Mouse (Mus musculus) c-Kit-positive CD71-negative TER-119-negative erythroid progenitor cells, embryonic 14.5 days (primary cell): ENCODE measurements around the gene Cdk2ap2.
"Not testable (repeated sequence)": the region's sequence is repeated elsewhere in the genome, so short reads cannot be mapped to it uniquely, and the experiment has no call there.

ENCODE experiments used
- DNase-seq: peaks from one replicate; pipeline ENCODE4 v3.0.0-alpha.2; 2013; ENCODE audit warnings: low read depth

Cdk2ap2 gene

DNA sequence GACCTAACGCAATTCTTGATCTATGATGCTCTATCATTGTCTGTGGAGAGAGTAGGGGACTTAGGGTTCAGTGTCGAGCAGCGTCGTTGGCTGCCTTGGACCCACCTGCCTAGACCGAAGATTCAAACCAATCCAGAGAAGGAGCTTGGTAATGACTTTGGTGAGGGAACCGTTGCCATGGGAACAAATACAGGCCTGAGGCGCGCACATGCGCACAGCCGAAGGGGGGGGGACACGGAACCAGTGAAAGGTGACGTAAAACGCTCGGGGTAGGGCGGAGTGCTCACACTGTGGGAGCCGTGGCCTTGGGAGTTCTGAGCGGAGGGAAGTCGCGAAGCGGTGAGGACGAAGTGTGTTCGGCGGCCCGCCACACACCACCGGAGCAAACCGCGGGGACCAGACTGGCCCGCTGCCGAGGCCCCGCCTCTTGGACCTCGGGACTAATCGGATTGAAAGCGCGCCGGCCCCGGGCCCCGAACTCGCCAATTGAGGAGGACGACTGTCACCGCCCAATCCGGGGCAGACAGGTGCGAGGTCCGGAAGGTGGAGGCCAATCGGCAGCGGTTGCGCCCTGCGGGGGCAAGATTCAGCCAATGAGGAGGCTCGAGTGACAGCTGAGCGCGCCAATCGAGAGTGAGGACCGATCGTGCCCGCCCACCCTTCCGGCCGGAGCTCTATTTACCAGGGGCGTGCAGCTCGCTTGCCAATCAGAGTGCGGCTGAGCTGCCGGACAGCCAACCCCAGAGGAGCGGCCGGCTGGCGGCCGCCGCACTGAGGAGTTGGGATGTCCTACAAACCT is at the start of gene Cdk2ap2:
Gene Cdk2ap2, plus strand, starts transcription at position 541 of the 799 bp plus-strand sequence.
- DNase-seq, result peak; percentile 94

DNA sequence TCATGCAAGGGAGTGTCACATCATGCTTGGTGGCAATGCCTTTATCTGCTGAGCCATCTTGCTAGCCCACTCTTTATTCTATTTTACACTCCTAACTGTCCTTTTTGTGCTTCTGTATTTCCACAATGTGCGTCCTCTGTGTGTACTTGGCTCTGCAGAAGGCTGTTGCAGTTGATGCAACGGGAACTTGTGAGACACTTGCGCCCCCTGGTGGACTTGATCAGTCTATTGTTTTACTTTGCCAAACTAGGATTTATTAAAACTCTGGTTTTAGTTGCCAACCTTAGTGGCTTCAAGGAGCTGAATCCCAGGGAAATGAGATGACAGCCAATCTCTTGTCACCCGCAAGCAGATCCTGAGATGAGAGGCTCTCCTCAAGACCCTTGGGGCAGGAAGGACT is 49.1 kb upstream of the Cdk2ap2 start:
- DNase-seq, result peak; percentile 85

DNA sequence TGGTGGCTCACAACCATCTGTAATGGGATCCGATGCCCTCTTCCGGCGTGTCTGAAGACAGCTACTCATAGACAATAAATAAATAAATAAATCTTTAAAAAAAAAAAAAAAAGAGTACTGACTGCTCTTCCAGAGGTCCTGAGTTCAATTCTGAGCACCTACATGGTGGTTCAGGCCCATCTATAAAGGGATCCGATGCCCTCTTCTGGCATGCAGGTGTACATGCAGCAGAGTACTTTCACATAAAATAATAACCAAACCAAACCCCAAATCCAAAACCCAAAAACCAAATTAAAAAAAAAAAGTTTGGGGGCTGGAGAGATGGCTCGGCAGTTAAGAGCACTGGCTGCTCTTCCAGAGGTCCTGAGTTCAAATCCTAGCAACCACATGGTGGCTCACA is 47.9 kb upstream of the Cdk2ap2 start:
- DNase-seq, result not testable (repeated sequence)

DNA sequence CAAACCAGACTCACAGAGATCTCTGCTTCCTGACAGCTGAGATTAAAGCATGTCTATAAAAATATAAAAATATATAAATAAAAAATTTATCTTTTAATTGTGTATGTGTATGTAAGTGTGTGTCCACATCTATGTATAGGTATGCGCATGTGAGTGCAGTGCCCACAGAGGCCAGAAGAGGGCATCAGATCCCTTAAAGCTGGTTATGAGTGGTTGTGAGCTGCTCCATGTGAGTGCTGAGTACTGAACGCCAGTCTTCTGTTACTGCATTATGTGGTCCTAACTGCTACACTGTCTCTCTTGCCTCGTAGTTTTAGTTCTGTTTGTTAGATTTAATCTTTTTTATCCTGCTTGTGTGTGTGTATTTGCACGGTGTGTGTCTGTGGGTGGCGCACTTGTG is 46.0 kb upstream of the Cdk2ap2 start:
- no peak for DNase-seq

DNA sequence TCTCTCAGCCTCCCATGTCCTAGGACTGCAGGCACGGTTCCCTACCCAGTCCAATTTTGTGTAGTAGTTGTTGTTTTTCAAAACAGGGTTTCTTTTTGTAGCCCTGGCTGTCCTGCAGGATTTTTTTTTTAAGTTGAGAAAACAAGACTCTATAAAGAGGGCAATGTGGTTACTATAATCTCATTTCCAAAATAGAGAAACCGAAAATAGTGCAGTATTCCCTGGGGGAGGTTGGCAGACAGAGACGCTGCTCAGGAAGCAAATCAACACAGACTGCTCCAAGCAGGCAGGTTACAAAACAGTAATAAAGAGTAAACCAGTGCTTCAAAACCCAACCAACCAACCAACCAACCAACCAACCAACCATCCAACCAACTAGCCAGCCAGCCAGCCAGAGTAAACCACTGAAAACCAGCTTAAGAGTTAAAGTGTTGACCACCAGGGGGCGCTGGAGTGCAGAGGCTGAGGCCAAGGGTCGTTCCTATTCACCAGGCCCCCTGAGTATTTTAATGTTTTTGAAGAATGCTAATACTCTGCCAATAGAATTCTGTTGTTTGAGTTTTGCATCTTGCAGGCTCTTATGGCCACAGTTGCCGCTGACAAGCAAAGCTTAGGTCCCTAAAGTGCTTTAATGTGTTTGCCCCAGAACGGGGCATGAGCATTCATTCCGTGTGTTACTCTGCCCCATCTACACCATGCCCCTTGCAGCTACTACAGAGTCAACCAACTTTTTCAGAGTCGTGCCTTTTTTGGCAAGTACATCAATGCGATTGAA is 45.1 kb upstream of the Cdk2ap2 start:
- peak; percentile 71 for DNase-seq

DNA sequence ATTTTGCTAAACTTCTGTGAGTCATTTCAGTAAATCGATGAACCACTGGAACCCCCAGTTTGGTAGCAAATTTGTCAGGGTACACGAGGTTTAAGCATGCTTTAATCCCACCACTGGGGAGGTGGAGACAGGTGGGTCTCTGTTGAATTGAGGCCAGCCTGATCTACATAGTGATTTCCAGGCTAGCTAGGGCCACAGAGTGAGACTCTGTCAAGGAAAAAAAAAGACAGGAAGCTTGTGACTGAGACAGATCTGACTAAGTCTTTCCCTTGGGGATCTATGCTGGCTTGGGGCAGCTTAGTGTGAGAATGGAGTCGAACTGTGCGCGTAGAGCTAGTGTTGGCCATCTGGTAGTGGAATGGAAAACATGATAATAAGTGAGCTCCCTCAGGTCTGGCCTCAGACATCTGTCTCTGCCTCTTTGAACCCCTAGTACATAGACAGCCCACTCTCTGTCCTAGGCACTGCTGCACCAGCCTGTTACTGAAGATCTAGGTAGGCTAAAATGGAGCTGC is 44.4 kb upstream of the Cdk2ap2 start:
- no peak for DNase-seq

DNA sequence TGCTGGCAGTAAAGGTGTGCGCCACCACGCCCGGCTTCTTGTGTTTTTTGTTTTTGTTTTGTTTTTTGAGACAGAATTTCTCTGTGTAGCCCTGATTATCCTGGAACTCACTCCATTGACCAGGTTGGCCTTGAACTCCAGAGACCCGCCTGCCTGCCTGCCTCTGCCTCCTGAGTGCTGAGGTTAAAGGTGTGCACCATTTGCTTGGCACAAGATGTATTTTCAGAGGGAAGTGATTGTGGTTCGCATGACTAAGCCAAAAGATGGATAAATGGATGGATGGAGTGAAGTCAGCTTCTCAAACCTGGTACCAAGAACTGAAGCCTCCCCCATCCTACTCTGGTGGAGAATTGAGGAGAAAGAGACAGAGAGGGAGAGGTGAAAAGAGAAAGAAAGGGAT is 42.4 kb upstream of the Cdk2ap2 start:
- DNase-seq, result no peak

DNA sequence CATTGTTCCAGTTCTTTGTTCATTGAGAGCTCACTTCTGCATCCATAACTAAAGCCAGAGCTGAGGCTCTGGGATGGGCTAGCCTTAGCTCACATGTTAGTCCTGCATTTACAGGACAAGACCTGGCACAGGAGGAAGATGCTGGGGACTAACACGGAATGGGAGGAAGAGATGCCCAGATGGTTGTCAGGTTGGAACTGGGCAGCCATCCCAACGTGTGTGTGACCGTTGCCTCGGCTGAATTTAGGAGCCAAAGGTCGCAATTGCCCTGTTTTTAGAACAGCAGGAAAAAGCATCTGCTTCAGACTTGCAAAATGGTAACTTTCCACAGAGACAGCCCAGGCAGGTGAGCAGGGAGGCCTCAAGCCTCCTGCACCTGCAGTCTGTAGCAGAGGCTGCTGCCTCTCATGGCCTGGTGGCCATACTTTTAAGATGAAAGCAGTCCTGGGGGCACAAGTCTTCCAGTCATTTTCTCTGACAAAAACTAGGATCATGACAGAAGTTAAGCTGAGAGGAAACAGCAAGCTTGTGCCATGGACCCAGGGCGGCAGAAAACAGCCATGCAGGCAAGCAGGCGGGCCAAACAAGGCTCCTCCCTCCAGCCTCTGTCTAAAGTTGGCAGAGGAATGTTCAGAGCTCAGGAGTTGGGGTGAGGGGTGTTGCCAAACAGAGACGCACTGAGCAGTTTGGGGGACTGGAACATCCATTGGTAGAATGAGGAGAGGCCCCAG is 41.6 kb upstream of the Cdk2ap2 start:
- DNase-seq, result no peak

DNA sequence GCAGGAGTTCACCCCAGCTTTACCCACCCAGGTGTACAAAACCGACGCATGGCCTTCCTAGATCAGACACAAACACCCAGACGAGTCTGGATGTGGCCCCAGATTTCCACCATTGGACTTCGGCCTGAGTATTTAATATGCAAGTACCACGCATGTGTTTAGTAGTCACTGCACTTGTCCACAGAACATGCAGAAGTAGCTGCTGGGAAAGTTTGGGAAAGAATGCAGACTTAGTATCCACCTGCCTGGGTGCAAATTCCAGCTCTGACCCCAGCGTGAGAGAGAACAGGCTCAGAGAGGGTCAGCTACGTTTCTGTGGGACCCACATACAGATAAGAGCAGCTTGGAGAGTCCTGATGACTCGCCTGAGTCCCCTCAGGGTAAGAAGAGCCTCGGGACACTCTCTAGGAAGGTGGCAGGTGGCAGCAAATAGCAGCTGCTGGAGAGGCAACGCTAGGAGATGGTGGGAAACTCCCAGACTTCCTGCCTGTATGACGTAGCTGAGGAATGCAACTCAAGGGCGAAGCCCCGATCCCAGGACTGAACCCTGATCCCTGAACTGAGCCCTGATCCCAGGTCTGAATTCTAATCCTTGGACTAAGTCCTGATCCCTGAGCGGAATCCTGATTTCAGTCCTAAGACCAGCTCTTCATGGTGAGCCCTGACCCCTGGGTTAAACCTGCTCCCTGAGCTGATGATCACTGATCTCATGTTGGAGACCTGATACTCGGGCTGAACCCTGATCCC is 40.9 kb upstream of the Cdk2ap2 start:
- DNase-seq, result no peak

DNA sequence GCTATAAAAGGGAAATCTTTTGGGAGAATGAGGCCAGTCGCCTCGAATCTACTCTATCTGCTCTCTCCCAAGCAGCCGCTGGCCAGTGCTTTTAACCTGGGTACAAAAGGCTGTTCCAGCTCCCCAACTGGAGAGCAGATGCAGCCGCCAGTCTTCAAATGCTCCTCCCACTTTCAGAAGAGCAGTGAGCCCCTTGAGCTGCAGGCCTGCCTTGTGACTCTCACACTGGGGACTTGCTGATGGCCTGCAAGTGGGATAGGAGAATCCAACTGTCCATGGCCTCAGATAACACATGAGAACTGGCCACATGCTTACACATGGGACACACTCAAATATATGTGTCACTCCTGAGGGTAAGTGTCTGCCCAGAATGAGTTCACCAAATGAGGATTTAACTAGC is 40.3 kb upstream of the Cdk2ap2 start:
- no peak for DNase-seq

DNA sequence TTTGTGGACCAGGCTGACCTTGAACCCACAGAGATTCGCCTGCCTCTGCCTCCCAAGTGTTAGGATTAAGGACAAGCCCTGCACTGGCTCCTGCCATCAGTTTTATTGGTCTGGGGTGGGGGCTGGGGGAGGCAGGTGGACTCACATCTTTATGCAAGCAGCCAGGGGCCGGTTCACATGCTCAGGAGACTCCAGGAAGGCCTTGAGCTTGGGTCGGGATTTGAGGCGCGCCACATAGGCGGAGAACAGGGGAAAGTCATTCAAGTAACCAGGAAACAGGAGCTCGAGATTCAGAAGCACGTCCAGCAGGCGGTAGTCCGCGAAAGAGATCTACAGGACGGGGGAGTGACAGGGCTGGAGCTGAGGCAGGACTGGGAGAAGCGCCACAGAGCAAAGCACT is 39.6 kb upstream of the Cdk2ap2 start:
- no peak for DNase-seq

DNA sequence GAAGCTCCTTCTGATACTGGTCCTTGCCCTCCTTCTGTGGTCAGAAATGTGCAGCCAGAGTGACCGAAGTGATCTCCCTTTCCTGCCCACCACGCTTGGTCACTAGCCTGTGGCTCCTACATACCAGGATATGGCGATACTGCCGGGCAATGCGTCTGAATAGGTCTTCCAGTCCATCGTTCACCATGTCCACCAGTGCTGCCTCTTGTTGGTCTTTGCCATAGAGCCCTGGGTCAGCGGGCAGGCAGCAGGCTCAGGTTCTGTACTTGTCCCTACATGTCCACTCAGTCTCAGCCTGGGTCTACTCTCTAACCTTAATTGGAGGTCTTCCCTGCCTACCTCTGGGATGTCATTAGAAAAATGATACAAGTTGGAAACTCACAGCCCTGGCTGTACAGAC is 39.0 kb upstream of the Cdk2ap2 start:
- DNase-seq, result no peak

DNA sequence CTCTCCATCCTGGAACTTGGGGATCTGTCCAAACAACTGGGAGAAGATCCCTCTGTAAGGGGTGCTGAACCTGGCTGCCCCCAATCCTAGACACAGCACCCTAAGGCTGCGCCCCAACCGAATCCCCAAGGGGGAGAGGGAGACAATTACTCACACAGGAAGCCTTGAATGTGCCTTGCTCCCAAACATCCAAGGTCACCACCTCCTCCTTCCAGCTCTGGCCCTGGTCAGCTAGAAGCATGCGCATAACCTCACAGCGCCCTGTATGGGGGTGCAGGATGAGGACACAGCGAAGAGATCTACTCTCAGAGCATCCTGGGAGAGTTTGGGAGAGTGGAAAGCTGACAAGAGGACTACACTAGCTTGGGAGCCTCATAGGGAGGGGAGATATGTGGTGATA is 38.4 kb upstream of the Cdk2ap2 start:
- no peak for DNase-seq

DNA sequence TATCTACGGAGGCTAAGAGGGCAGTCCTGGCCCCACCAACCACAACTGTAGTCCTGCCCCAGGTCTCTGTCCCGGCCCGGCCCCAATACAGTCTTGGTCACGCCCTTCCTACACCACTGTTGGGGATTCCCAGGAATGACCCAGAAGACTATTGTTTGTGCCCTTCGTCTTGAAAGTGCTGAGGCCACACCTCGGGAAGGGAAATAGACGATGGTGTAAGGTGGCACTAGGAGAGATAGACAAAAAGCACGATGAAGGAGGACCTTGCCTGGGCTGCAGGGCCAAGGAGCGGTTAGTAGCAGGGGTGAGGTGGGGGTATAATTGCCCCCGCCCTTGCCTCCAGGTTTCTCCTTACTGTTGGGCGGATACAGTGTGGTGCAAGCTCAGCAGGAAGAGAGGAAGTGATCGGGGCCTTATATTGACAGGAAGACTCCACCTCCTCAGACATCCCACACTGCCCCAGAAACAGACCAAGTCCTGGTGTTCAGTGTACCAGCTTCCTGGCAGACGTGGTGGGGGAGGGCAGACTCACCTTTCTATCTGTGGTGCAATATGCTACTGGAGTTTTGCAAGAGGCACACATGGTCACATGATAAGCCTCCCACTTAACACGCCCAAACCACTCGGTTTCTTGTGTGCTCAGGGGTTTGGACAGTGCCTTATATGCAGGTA is 37.8 kb upstream of the Cdk2ap2 start, which contains the start of gene Gstp3:
Gene Gstp3, minus strand, starts transcription at position 501 of the 672 bp plus-strand sequence.
- no peak for DNase-seq

DNA sequence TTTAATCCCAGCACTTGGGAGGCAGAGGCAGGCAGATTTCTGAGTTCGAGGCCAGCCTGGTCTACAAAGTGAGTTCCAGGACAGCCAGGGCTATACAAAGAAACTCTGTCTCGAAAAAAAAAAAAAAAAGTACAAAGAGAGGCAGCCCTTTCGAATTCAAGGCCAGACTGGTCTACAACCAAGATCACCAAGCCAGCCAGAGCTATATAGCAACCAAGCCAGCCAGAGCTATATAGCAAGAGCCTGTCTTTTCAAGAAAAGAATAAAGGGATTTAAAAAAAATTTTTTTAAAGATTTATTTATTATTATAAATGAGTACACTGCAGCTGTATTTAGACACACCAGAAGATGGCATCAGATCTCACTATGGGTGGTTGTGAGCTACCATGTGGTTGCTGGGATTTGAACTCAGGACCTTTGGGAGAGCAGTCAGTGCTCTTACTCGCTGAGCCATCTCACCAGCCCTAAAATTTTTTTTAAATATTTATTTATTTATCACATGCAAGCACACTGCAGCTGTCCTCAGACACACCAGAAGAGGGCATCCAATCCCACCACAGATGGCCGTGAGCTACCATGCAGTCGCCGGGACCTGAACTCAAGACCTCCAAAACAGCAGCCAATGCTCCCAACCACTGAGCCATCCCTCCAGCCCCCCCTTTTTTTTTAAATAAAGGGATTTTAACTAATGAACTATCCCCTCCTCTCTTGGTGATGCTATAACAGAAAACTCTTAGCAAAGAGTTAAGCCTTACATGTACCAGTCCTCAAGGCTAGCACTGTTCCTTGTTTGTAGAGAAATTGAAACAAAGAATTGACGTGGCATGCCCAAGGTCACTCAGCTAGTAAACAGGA is 36.7 kb upstream of the Cdk2ap2 start:
- DNase-seq, result not testable (repeated sequence)

DNA sequence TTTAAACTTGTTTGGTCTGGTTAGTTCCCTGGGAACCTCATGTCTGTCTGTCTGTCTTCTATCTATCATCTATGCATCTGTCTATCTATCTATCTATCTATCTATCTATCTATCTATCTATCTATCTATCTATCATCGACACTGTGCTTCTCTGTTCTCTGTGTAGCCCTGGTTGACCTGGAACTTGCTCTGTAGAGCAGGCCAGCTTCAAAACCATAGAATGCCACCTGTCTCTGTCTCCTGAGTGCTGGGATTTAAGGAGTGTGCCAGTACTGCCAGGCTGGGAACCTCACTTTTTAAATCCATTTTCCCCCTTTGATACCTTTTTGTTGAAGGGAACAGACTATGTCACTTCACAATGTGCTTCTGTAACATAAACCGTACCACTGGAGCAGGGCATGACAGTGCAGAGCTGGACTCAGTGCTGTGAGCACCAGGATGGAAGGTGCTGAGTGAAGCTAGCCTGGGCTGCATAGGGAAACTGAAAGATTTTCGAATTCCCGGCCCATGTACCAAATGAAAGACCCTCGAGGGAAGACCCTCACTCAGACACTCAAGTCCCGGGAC is 36.0 kb upstream of the Cdk2ap2 start:
- no peak for DNase-seq

DNA sequence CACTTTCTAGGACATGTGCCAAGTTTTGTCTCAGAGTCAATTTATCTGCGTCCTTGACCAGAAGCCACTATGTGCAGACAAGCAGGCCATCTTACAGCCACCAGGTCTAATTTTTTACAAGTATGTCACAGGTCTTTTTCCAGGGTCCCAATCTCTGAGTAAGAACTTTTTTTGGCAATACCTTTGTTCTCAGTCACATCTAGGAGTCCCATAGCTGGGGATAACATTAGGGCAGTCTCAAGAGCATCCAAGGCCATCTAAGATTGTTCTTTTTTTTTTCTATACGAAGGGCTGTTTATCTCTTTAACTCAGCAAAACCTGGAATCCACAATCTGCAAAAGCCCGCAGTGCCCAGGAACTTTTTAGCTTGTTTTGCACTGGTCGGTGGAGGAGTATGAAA is 33.6 kb upstream of the Cdk2ap2 start:
- DNase-seq, result not testable (repeated sequence)

DNA sequence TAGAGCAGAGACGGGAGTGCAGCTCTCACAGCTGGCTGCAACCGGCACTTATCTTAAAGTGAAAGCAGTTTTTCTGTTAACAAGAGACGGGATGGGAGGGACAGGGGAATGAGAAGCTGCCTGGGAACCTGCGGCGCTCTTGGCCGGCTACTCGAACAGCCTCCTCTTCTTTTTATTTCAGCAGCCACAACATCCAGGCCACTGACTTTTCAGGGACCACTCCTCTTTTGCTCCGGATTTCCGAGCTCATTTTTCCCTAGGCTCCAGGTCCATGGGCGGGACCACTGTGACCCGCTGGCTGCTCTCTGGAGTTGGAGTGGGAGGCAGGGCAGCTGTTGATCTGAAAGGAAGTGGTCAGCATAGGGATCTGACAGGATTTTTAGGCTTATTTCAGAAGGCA is 32.5 kb upstream of the Cdk2ap2 start:
- not testable (repeated sequence) for DNase-seq

DNA sequence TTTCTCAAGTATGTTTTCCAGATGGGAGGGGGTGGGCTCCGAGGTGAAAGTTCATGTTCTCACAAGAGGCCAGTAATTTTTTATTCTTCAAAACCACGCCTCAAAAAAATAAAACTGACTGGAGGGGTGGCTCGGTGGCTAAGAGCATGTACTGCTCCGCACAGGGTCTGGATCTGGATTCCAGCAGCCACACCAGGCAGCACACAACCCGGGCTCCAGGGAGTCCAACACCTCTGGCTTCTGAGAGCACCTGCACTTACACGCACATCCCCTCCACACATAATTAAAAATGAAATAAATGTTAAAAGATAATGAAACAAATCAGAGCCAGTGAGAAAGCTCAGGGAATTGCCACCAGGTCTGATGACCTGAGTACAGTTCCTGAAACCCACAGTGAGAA is 30.7 kb upstream of the Cdk2ap2 start:
- DNase-seq, result no peak

DNA sequence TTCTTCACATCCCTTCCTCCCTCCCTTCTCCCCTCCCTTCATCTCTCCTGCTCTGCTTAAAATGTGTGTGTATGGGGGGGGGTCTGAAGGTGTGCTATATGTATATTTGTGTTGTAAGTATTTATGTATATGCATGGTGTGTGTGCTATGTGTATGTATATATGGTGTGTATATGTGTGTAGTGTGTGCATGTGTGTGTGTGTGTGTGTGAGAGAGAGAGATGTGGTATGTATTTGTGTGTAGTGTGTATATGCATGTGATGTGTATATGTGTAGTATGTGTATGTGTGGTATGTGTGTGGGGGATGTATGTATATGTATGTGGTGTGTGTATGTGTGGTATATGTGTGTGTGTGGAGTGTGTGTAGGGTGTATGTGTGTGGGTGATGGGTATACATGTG is 30.1 kb upstream of the Cdk2ap2 start:
- no peak for DNase-seq
